Mouse (Mus musculus) myocyte (in vitro differentiated cells): ENCODE data around the gene Tfrc.

ENCODE experiments used
- MAX ChIP-seq: IDR thresholded peaks from one replicate; pipeline ENCODE4 v1.6.1; 2011; ENCODE audit warnings: low read depth, mild to moderate bottlenecking, control low read depth
- USF1 ChIP-seq: IDR thresholded peaks from one replicate; pipeline ENCODE4 v1.6.1; 2011; ENCODE audit warnings: low read depth, mild to moderate bottlenecking, control low read depth, moderate library complexity

DNA sequence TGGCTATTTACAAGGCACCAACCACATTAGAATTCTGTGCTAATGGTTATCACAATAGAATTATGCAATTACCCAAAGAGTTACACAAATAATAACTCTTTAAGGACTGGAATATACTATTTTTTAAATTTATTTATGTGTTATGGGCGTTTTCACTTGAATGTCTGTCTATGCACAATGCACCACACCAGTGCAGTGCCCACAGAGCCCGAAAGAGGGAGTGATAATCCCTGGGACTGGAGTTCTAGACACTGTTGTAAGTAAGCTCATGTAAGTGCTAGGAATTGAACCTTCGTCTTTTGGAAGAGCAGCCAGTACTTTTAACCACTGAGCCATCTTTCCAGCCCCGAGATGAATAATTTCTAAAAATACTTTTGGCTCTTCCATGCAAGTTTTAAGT, 46.8 kb downstream of the Tfrc start:
- TF ChIP-seq MAX (no peak), USF1 (no peak)
